Mouse (Mus musculus): ENCODE results near the gene Tfrc. TPM values are rescaled to one million over a fixed set of nuclear protein-coding genes. Genes with fewer than 3 reads are reported as not detected.
A peak's percentile ranks its signal among the peaks of the same experiment; 100 is the strongest.

Tfrc gene
- polyA plus RNA-seq, 2 experiments from 2014 or later, result 18.1 to 19.5 TPM

GRCm38 (mm10) chr16:32670354-32671124 is 61.8 kb downstream of the Tfrc start:
- ATAC-seq, result no peak

- no peak for ATAC-seq
Measured at GRCm38 (mm10) chr16:32671206-32671887, 62.6 kb downstream of the Tfrc start.

- peak; percentile 71 for ATAC-seq
Measured at GRCm38 (mm10) chr16:32672250-32672649, 63.5 kb downstream of the Tfrc start.

- ATAC-seq, result no peak
Measured at GRCm38 (mm10) chr16:32672861-32673560, 64.3 kb downstream of the Tfrc start.

GRCm38 (mm10) chr16:32674121-32674740 is 65.5 kb downstream of the Tfrc start:
- no peak for ATAC-seq

GRCm38 (mm10) chr16:32677040-32677700 is 68.5 kb downstream of the Tfrc start:
- ATAC-seq, result no peak

- ATAC-seq, result no peak
Measured at GRCm38 (mm10) chr16:32677903-32678302, 69.2 kb downstream of the Tfrc start.

- no peak for ATAC-seq
Measured at GRCm38 (mm10) chr16:32678812-32679211, 70.1 kb downstream of the Tfrc start.

GRCm38 (mm10) chr16:32679976-32680375 is 71.3 kb downstream of the Tfrc start:
- no peak for ATAC-seq

- no peak for ATAC-seq
Measured at GRCm38 (mm10) chr16:32680806-32681205, 72.1 kb downstream of the Tfrc start.

GRCm38 (mm10) chr16:32682194-32682593 is 73.5 kb downstream of the Tfrc start:
- peak; percentile 83 for ATAC-seq

Other genes starting within 250 kb of the Tfrc start
- not detected for gene Tm4sf19, start 208.4 kb upstream of the Tfrc start, polyA plus RNA-seq (2017; shearing (Covaris generic))
- 1 to 10 TPM; 4.3 to 7.4 TPM for gene Tctex1d2, start 189.2 kb upstream of the Tfrc start, polyA plus RNA-seq (2017; shearing (Covaris generic))
- 10 to 100 TPM; 10.7 to 17.3 TPM for gene Pcyt1a, start 178.0 kb upstream of the Tfrc start, polyA plus RNA-seq (2017; shearing (Covaris generic))
- not detected for gene Slc51a, start 121.0 kb upstream of the Tfrc start, polyA plus RNA-seq (2017; shearing (Covaris generic))
- not detected for gene Zdhhc19, start 112.7 kb upstream of the Tfrc start, polyA plus RNA-seq (2017; shearing (Covaris generic))
- gene Tnk2, start 35.0 kb downstream of the Tfrc start, polyA plus RNA-seq (2017; shearing (Covaris generic)), result 1 to 10 TPM; 4.8 to 8.9 TPM
- not detected for gene Muc4, start 127.0 kb downstream of the Tfrc start, polyA plus RNA-seq (2017; shearing (Covaris generic))
- gene Muc20, start 188.5 kb downstream of the Tfrc start, polyA plus RNA-seq (2017; shearing (Covaris generic)), result under 1 TPM in 1 of 2 experiments, not detected in 1; 0.61 TPM
- not detected for gene Smbd1, start 201.6 kb downstream of the Tfrc start, polyA plus RNA-seq (2017; shearing (Covaris generic))